Mouse (Mus musculus) heart, adult 11 months (tissue): ENCODE measurements around the gene Plxdc2.
A peak's percentile ranks its signal among the peaks of the same experiment; 100 is the strongest.

Experiments used
- DNase-seq: peaks from one replicate; pipeline ENCODE4 v3.0.0; 2022

Gene Plxdc2

GRCm38 (mm10) chr2:16439030-16439429, 82.9 kb downstream of the Plxdc2 start:
- DNase-seq, result no peak

GRCm38 (mm10) chr2:16442643-16443042, 86.5 kb downstream of the Plxdc2 start:
- no peak for DNase-seq

- no peak for DNase-seq
These were observed 91.8 kb downstream of the Plxdc2 start for GRCm38 (mm10) chr2:16447936-16448335.

GRCm38 (mm10) chr2:16450838-16451665, 94.9 kb downstream of the Plxdc2 start:
- DNase-seq, result peak; percentile 93

- DNase-seq, result peak; percentile 55
These were observed 95.5 kb downstream of the Plxdc2 start for GRCm38 (mm10) chr2:16451666-16452009.

GRCm38 (mm10) chr2:16452080-16452479, 96.0 kb downstream of the Plxdc2 start:
- DNase-seq, result peak; percentile 74

- no peak for DNase-seq
These were observed 100.2 kb downstream of the Plxdc2 start for GRCm38 (mm10) chr2:16456264-16456780.

- DNase-seq, result peak; percentile 78
These were observed 103.4 kb downstream of the Plxdc2 start for GRCm38 (mm10) chr2:16459490-16459889.

GRCm38 (mm10) chr2:16470099-16470498, 114.0 kb downstream of the Plxdc2 start:
- DNase-seq, result no peak

GRCm38 (mm10) chr2:16483943-16484342, 127.8 kb downstream of the Plxdc2 start:
- no peak for DNase-seq

GRCm38 (mm10) chr2:16485970-16486369, 129.9 kb downstream of the Plxdc2 start:
- no peak for DNase-seq

- DNase-seq, result peak; percentile 76
These were observed 135.1 kb downstream of the Plxdc2 start for GRCm38 (mm10) chr2:16491242-16491641.

- no peak for DNase-seq
These were observed 146.7 kb downstream of the Plxdc2 start for GRCm38 (mm10) chr2:16502843-16503242.

- no peak for DNase-seq
These were observed 151.6 kb downstream of the Plxdc2 start for GRCm38 (mm10) chr2:16507540-16508230.

- DNase-seq, result no peak
These were observed 162.0 kb downstream of the Plxdc2 start for GRCm38 (mm10) chr2:16518148-16518547.

GRCm38 (mm10) chr2:16523427-16523826, 167.3 kb downstream of the Plxdc2 start:
- DNase-seq, result no peak

- no peak for DNase-seq
These were observed 176.1 kb downstream of the Plxdc2 start for GRCm38 (mm10) chr2:16532244-16532643.

GRCm38 (mm10) chr2:16534566-16534965, 178.5 kb downstream of the Plxdc2 start:
- no peak for DNase-seq

- DNase-seq, result peak; percentile 89
These were observed 185.1 kb downstream of the Plxdc2 start for GRCm38 (mm10) chr2:16541226-16541625.

GRCm38 (mm10) chr2:16545207-16545606, 189.1 kb downstream of the Plxdc2 start:
- no peak for DNase-seq

- DNase-seq, result no peak
These were observed 203.2 kb downstream of the Plxdc2 start for GRCm38 (mm10) chr2:16559287-16559686.

GRCm38 (mm10) chr2:16568263-16568662, 212.2 kb downstream of the Plxdc2 start:
- DNase-seq, result no peak

- DNase-seq, result peak; percentile 75
These were observed 215.2 kb downstream of the Plxdc2 start for GRCm38 (mm10) chr2:16571169-16571751.

- DNase-seq, result no peak
These were observed 220.5 kb downstream of the Plxdc2 start for GRCm38 (mm10) chr2:16576566-16576965.
